Mouse (Mus musculus): ENCODE measurements around the gene Ccl6. TPM values are rescaled to one million over a fixed set of nuclear protein-coding genes. Genes with fewer than 3 reads are reported as not detected.

Gene Ccl6
- polyA plus RNA-seq, 1 experiment, result 12.5 TPM

DNA sequence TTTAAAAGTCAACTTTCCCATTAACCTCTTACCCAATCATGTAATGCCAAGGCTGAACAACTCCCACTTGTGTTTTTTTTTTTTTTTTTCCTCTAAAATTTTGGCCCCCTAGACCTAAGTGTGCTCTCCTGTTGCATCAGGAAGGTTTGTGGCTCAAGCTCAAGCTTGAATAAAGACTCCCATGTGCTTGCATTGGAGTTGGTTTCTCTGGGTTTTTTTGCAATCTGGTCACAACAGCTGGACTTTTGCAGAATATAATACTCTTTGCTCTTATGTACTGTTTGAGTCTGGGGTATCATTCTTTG, 9.5 kb downstream of the Ccl6 start:
- Histone ChIP-seq H3K4me1 (ENCODE audit: control insufficient read depth, insufficient read depth, insufficient read length) (no peaks in the 10 kb centered on the region), H3K27me3 (ENCODE audit: control insufficient read depth, insufficient read depth, low read length) (no peaks in the 10 kb centered on the region), H3K36me3 (ENCODE audit: control insufficient read depth, insufficient read depth, low read length) (no peaks in the 10 kb centered on the region), H3K27ac (ENCODE audit: insufficient read depth, low read length) (no peak overlapping the region), H3K4me3 (ENCODE audit: extremely low read depth, insufficient read depth, insufficient read length) (no peak overlapping the region)
- DNase-seq (ENCODE audit: low read depth in 1 of 2, low spot score in 2 of 2), result no peak
- TF ChIP-seq CTCF (IDR thresholded peaks at IDR 0.05; ENCODE audit: extremely low read depth, insufficient read depth, insufficient read length, insufficient replicate concordance) (no peak), POLR2A (IDR thresholded peaks at IDR 0.05; ENCODE audit: low read depth, low read length) (no peak)

- no peak for DNase-seq (ENCODE audit: low read depth in 1 of 2, low spot score in 2 of 2)
- no peak for TF ChIP-seq CTCF (IDR thresholded peaks at IDR 0.05; ENCODE audit: extremely low read depth, insufficient read depth, insufficient read length, insufficient replicate concordance)
- no peak for TF ChIP-seq POLR2A (IDR thresholded peaks at IDR 0.05; ENCODE audit: low read depth, low read length)
- Histone ChIP-seq H3K27ac (ENCODE audit: insufficient read depth, low read length) (no peak overlapping the region), H3K4me3 (ENCODE audit: extremely low read depth, insufficient read depth, insufficient read length) (no peak overlapping the region), H3K4me1 (ENCODE audit: control insufficient read depth, insufficient read depth, insufficient read length) (no peaks in the 10 kb centered on the region), H3K27me3 (ENCODE audit: control insufficient read depth, insufficient read depth, low read length) (no peaks in the 10 kb centered on the region), H3K36me3 (ENCODE audit: control insufficient read depth, insufficient read depth, low read length) (no peaks in the 10 kb centered on the region)
- 86% methylated on average over 4 of the region's 4 CpGs for WGBS
Measured at GRCm38 (mm10) chr11:83582626-83583449, 10.0 kb downstream of the Ccl6 start.

DNA sequence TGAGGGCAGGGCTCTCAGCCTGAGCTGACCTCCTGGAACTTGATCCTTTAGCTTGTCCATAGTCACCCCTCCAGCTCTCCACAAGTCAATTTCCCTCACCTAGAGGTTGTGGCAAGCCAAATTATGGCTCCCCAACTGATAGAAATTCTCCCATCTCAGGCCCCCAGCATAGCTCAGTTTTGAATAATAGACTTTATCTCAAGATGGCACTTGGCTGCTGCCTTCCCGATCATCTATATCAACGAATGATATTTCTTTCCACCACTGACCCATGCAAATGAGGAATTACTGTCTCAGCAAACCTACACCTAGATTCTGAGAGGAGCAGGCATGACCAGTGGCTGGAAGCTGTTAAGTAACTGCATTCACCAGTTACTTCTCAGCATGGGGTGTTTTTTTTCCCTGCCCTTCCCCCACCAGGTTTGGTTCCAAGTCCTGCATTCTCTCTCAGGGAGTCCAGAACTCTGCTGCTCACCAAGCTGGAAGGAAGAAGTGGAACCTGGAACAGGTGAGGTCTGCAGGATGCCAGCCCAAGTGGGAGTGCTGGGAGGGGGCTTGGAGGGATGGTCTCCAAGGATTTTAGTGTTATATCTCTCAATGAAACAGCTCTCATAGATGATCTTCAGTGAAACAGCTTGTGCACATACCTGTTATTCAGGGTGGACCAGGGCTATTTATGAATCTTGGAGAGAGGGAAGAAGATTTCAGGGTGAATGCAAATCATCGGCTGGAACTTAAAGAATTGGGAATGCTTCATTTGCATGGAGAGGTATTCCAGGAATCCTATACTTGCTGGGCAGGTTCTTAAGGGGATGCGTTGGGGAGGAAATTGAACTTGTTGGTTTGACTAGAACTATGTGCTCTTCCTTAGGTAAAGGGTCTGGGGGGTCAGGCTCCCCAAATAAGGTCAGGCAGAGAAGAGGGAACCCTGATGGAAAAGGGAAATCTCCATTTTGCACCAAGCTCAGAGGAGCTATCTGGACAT, 11.0 kb downstream of the Ccl6 start:
- no peaks in the 10 kb centered on the region for H3K4me1 ChIP-seq (ENCODE audit: control insufficient read depth, insufficient read depth, insufficient read length)
- TF ChIP-seq POLR2A (IDR thresholded peaks at IDR 0.05; ENCODE audit: low read depth, low read length), result no peak
- no peak for TF ChIP-seq CTCF (IDR thresholded peaks at IDR 0.05; ENCODE audit: extremely low read depth, insufficient read depth, insufficient read length, insufficient replicate concordance)
- H3K27me3 ChIP-seq (ENCODE audit: control insufficient read depth, insufficient read depth, low read length), result no peaks in the 10 kb centered on the region
- DNase-seq (ENCODE audit: low read depth in 1 of 2, low spot score in 2 of 2), result no peak
- no peak overlapping the region for H3K27ac ChIP-seq (ENCODE audit: insufficient read depth, low read length)
- no peak overlapping the region for H3K4me3 ChIP-seq (ENCODE audit: extremely low read depth, insufficient read depth, insufficient read length)
- 89% methylated on average over 4 of the region's 4 CpGs for WGBS
- no peaks in the 10 kb centered on the region for H3K36me3 ChIP-seq (ENCODE audit: control insufficient read depth, insufficient read depth, low read length)

GRCm38 (mm10) chr11:83580699-83581232, 12.1 kb downstream of the Ccl6 start:
- no peak overlapping the region for H3K27ac ChIP-seq (ENCODE audit: insufficient read depth, low read length)
- H3K4me3 ChIP-seq (ENCODE audit: extremely low read depth, insufficient read depth, insufficient read length), result no peak overlapping the region
- TF ChIP-seq CTCF (IDR thresholded peaks at IDR 0.05; ENCODE audit: extremely low read depth, insufficient read depth, insufficient read length, insufficient replicate concordance) (no peak), POLR2A (IDR thresholded peaks at IDR 0.05; ENCODE audit: low read depth, low read length) (no peak)
- no peaks in the 10 kb centered on the region for H3K4me1 ChIP-seq (ENCODE audit: control insufficient read depth, insufficient read depth, insufficient read length)
- 37% methylated on average over 1 of the region's 1 CpGs for WGBS
- H3K36me3 ChIP-seq (ENCODE audit: control insufficient read depth, insufficient read depth, low read length), result no peaks in the 10 kb centered on the region
- H3K27me3 ChIP-seq (ENCODE audit: control insufficient read depth, insufficient read depth, low read length), result no peaks in the 10 kb centered on the region
- no peak for DNase-seq (ENCODE audit: low read depth in 1 of 2, low spot score in 2 of 2)

GRCm38 (mm10) chr11:83578999-83579398, 13.9 kb downstream of the Ccl6 start:
- DNase-seq (ENCODE audit: low read depth in 1 of 2, low spot score in 2 of 2), result no peak
- Histone ChIP-seq H3K4me3 (ENCODE audit: extremely low read depth, insufficient read depth, insufficient read length) (no peak overlapping the region), H3K27me3 (ENCODE audit: control insufficient read depth, insufficient read depth, low read length) (no peaks in the 10 kb centered on the region), H3K36me3 (ENCODE audit: control insufficient read depth, insufficient read depth, low read length) (no peaks in the 10 kb centered on the region), H3K27ac (ENCODE audit: insufficient read depth, low read length) (no peak overlapping the region), H3K4me1 (ENCODE audit: control insufficient read depth, insufficient read depth, insufficient read length) (no peaks in the 10 kb centered on the region)
- 35% methylated on average over 3 of the region's 3 CpGs for WGBS
- TF ChIP-seq CTCF (IDR thresholded peaks at IDR 0.05; ENCODE audit: extremely low read depth, insufficient read depth, insufficient read length, insufficient replicate concordance) (no peak), POLR2A (IDR thresholded peaks at IDR 0.05; ENCODE audit: low read depth, low read length) (no peak)

DNA sequence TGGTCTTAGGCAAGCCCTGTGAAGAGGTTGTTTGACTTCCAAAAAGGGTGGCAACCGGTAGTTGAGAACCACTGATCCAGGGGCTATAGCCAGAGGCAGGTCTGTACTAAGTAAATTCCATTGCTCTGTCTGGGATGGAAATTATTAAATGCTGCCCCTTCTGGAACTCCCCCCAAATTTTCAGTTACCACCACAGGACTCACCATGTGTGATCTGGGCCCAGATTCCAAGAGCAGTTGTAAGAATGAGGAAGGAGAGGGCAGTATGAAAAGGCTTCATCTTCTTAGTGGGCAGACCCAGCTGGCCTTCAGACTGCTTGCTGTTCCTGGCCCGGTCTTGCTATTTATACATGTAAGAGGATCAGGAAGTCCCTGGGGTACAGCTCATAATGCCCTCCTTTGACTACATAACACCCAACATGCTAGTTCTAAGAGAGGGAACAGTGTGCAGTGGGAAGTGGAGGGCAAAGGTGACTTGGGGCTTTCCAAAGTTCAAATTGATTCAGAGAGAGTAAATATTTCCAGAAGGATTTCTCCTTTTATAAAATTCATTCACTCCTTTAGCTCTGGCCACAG, 14.6 kb downstream of the Ccl6 start, which contains the start of gene Ccl9:
TSS of gene Ccl9 (minus strand) at position 451 of the 575 bp plus-strand sequence.
- 43% methylated on average over 2 of the region's 2 CpGs for WGBS
- Histone ChIP-seq H3K4me3 (ENCODE audit: extremely low read depth, insufficient read depth, insufficient read length) (no peak within 1 kb of the TSS), H3K4me1 (ENCODE audit: control insufficient read depth, insufficient read depth, insufficient read length) (no peaks in the 10 kb centered on the region), H3K36me3 (ENCODE audit: control insufficient read depth, insufficient read depth, low read length) (no peaks in the 10 kb centered on the region), H3K27me3 (ENCODE audit: control insufficient read depth, insufficient read depth, low read length) (no peaks in the 10 kb centered on the region), H3K27ac (ENCODE audit: insufficient read depth, low read length) (no peak within 1 kb of the TSS)
- no peak for DNase-seq (ENCODE audit: low read depth in 1 of 2, low spot score in 2 of 2)
- TF ChIP-seq CTCF (IDR thresholded peaks at IDR 0.05; ENCODE audit: extremely low read depth, insufficient read depth, insufficient read length, insufficient replicate concordance), result no peak
- no peak for TF ChIP-seq POLR2A (IDR thresholded peaks at IDR 0.05; ENCODE audit: low read depth, low read length)

All from spleen, adult 2 months (tissue).